Mouse (Mus musculus): Measurements from ENCODE around the gene Itm2b.

Itm2b gene

DNA sequence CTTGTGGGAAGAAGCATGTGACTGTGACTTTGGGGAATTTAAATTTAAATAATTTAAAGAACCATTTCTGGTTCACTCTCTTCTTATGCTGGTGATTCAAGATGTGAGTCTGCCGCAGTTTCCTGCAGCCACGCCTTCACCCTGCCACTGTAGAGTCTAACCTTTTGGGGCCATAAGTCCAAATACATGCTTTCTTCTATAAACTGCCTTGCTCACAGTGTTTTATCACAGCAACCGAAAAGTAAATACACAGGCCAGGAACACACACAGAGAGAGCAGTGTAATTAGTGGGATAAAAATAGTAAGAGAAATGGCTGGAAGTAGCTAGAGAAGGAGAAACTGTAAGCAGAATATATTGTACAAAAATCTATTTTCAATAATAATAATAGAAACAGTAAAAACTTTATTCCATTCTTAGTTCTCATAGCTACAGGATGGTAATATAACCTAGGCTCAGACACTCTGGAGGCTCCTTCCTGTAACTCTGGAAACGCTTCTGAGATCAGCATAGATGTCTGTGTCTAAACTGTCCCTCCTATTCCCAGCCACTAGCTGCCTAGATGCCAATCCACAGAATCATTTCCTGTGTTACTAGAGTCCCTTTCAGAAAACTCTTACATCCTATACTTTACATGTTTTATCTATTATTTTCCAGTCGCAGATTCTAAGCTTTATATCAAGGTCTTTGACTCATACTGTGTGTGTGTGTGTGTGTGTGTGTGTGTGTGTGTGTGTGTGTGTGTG is 9.3 kb upstream of the Itm2b start:
- no peak for DNase-seq

DNA sequence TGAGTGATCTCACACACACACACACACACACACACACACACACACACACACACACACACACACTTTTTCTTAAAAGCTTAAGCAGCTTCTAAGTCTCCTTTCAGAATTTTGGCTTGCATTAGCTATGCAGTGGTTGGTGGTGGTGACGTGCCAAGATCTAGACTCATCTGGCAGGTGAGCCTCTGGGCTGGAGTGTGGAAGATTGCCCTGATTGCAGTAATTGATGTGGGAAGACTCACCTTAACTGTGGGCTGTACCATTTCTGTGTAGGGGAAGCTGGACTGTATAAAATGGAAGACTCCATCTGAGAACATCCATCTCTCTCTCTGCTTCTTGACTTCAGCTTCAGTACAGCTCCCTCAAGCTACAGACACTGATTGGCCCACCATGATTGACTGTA is 6.4 kb upstream of the Itm2b start:
- DNase-seq, result no peak

DNA sequence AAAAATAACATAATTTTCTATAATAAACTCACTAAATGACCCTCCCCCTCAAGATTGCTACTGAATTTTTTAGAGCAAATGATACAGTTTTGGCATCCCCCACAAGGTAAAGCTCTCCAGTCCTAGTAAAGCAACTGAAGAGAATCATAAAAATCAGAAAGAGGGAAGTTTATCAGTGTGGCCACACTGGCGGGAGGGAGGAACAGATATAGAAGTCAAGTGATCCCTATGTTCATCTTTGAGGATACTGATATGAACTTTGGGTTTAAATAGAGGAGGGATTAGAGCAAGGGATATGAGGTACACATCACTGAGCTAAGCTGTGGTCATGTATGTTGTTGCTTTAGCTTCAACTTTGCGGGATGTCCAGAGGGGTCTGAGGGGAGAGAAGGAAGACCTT is 5.1 kb upstream of the Itm2b start:
- DNase-seq, result no peak

DNA sequence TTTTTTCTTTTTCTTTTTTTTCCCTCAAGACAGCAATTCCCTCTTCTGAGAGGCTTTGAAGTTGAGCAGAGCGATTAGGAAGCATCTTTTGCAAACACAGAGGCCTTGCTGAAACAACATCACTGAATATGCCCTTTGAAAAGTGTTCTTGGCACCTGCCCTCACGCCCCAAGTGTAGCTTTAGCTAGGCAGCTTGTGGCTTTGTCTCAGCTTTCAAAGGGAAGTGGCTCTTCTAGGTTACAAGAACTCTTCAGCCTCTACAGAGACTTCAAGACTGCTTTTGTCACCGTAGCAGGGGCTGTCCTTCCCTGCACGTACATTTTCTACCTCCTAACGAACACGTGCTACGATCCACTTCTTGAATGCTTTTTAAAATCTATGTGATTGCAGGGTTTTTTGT is 4.0 kb upstream of the Itm2b start:
- DNase-seq, result peak; percentile 55 to 73

DNA sequence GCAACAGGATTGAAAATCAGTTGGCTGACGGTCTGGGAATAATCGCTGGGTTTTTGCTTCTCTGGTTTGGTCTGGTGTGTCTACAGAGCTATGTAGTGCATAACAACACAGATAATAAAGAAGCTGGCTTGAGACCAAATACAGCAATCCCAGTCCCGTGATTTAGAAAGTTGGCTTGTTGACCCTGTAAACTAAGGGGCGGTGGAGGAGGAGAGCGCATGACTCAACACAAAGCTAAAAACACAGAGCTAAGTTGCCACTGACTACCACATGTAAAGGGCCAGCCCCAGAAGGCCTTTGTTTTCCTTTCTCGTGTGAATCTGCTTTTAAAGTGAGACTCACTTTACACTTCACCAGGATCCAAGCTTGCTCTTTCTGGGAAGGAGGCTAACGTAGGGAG is 3.5 kb upstream of the Itm2b start:
- DNase-seq, result peak; percentile 56 to 57

DNA sequence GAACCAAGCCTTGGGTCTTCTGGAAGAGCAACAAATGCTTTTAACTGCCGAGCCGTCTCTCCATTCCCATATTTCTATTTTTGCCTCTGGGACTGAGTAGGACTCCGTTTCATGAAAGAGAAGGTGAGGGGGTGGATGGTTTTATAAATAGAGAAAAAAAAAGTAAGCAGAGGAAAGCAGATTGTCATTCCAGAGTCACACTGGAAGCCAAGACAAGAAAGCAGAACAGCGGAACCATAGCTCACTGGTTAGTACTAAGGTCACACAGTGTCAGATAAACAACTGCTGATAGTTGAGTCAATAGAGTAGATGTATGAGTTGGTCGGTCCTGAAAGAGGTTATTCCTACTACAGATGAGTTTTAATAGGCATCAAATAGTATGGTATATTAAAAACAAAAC is 1.4 kb upstream of the Itm2b start:
- no peak for DNase-seq

DNA sequence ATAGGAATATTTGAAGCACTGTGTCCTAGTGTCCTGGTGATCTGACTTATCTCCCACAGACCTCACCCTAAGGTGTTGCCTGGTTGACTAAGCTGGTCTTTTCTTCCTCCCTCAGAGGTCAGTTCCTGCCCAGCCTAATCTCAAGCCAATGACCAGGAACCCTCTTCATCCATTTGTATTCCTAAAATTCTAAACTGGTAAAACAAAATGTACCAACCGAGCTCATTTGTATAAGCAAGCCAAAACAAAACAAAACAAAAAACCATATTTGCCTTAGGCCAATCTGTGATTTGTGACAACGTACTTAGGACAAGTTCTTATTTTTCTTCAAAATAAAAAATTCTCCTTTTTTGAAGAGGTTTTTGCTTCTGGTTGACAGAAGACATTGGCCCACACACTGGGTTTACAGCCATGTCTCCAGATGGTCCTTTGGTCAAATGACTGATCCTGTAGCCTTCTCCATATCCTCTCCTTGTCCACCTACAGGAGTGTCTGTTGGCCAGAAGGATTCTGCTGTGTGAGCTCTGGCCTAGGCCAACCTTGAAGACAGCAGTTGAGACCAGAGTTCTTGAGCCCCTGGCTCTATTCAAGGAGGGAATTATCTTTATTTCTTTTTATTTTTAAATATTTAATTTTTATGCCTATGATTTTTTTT is 758 bp upstream of the Itm2b start:
- DNase-seq, result no peak

DNA sequence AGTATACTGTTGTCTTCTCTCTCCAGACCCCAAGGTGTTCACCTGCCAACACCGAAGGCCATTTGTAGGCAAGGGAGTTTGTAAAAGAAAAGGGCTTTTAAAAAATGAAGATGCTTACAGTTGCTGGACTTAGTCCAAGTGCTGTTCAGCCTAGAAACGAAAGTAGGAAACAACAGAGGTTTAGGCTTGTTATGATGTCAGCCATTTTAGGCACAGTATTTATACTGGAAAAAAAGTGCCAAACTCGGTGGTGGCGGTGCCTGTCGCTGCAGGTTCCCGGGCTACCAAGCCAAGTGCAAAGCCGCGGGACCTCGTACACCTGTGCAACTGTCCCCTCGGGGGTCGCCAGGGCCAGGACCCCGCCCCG is 560 bp downstream of the Itm2b start:
- no peak for DNase-seq

DNA sequence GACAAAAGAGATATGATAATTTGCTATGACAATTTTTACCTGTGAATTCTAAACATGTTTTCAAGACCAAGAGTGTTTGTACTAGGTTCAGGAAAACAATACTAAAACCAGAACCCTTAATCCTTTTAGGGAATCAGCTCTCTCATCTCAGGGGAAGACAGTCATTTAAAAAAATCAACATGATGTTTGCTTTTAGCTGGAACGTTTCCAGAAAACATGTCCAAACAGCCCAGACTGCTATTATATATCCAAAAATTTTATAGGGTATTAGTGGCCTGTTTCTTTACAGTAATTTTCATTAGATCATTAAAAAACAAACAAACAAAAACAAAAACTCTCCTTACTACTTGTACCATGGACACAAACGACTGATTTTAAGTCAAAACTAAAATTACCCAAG is 1.3 kb downstream of the Itm2b start:
- no peak for DNase-seq

DNA sequence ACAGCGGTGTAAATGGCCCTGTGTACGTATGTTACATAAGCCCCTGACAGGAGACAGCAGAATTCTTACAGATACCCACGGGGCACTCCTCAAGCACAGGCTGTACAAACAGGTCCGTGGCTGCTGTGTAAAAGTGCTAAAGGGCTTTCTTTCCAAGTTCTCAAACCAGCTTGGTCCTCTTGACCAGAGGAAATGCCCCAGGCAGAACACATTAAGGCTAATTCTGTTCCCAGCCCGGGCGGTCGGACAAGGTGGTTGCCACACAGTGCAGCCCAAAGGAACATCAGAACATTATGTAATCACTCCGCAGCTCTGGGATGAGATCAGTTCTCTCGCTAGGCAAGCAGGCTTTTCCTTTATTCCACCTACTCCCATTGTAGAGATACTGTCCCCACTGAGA is 2.4 kb downstream of the Itm2b start:
- peak; percentile 58 to 70 for DNase-seq

DNA sequence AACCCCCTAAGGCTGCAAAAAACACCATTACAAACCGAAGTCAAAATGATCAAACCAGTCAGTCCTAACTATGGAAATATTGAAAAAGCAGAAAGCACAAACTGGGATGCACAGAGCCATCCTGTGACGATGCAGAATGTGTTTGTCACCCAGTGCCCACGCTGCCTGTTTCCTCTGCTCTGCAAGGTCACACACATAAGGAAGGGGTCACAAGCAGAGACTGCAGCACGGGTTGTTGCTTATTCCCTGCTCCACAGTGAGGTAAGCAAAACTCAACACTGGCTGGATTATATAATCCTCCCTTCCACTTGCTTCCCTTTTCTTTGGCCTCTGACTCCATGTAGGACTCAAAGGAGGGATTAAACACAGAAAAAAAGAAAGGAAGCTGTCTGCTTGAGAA is 3.5 kb downstream of the Itm2b start:
- DNase-seq, result no peak

DNA sequence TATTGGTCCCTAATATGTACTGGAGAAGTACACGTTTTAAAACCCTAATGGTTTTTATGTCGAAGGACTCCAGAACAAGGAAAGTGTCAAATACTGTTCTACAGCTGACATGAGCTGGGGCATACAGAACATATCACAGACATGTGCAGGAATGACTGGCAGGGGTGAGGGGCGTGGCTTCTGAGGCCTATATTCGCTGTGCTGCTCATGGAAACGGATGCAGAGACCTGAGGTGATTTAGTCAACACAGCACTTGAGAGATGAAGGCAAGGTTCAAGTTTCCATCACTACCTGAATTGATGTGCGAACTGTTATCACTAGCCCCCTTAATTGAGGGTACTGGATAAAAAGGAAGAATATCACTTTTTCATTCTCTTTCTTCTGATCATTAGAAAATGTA is 7.3 kb downstream of the Itm2b start:
- DNase-seq, result no peak

DNA sequence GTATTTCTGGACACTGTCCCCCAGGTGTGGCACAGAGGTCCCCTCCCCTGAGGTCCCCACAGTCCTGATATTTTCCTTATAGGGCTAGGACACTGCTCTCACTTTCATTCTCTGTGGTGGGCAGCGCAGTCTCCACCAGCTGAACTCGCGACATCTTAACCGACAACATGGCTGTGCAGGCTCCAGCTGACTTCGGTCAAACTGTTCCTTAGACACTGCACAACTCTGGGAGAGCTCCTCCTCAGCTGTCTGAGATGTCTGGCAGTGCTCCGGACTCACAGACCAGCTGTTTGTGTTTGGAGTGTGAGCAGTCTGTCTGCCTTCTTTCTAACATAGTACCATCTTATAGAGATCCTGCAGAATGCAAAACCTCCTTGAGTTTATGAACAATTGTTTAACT is 8.2 kb downstream of the Itm2b start:
- peak; percentile 37 to 75 for DNase-seq

DNA sequence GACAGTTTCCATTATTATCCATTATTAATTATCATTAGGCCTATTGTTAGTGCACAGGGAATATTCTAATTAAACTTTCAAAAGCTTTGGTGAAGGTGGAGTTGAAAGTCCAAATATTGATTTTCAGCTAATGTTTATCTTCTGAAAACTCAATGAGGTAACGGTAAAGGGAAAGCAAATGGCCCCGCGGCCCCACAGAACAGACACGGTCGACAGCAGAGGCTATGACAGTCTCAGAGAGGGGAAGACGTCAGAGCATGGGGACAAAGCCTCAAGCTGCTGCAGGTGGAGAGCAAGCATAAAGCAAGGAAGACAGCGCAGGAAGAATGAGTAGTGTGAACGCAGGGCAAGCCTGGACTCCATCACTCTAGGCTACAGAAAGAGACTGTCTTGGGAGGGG is 9.2 kb downstream of the Itm2b start:
- DNase-seq, result no peak

DNA sequence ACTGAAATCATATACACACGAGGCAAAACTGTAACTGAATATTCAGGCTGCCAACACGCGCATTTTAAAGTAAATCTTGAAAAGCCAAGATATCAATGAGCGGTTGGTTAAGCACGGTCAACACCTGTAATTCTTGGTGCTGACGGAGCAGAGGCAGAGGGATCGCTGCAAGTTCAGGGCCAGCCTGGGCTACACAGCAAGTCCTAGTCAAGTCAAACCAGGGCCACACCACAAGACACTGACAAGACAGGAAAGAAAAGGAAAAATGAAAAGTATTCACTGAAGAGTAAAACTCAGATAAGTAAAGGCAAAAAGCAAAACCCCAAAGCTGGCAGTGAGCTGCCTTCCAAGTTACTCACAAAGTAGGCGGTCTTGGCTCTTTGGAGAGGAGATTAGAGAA is 9.6 kb downstream of the Itm2b start:
- no peak for DNase-seq

DNA sequence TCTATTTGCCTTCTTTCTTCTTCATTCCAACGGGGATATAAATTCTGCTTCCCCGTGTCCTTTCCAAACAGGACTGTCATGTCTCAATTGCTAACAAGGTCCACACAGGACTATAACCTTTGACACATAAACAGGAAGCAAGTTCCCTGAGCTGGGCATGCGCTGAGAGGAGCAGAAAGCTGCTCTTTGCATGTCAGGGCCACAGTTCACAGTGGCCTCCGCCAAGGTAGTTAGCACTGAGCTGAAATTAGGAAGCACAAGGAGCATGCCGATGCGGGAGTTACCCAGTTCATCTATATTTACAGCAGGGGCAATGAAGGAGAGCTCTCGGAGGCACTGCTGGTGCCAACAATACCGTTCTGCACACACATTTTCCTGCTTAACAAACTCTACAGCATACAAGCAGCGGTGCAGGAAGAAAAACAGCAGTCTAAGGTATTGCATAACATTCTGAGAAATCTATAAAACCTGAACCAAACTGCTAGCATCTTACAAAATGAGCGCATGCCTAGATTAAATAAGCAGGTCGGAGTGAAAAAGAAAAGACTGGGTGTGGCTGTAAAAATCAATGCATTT is 10.7 kb downstream of the Itm2b start:
- DNase-seq, result no peak

DNA sequence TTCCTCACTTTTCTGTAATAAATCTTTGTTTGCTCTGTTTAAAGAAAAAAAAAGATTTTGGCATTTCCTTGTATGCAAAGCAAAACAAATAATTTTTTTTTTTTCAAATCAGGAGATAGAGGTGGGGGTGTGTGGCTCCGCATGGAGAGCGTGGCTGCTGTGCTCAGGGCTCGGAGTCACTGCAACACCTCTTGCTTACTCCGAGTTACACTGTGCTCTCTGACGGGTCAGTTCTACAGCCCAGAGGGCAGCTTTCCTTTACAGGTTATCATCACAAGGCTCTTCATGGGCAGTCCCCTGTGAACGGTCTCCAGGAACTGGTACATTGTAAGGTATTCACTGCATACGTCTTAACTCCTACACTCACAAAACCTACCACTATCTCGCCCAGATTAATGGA is 11.5 kb downstream of the Itm2b start:
- no peak for DNase-seq

DNA sequence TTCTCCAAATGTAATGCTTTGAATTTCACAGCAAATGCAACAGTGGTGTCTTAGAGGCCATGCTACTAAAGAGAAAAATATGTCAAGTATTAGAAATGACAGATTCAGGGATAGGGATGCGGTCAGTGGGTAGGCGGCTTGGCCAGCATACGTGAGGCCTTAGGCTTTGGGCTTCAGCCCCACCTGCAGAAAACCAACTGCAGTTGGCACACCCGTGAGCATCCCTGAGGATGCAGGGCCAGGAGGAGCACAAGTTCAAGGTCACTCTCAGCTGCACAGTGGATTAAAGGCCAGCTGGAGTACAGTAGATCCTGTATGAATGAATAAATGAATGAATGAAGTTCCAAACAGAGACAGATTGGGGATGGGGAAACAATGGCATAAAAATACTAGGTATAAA is 12.1 kb downstream of the Itm2b start:
- DNase-seq, result no peak

DNA sequence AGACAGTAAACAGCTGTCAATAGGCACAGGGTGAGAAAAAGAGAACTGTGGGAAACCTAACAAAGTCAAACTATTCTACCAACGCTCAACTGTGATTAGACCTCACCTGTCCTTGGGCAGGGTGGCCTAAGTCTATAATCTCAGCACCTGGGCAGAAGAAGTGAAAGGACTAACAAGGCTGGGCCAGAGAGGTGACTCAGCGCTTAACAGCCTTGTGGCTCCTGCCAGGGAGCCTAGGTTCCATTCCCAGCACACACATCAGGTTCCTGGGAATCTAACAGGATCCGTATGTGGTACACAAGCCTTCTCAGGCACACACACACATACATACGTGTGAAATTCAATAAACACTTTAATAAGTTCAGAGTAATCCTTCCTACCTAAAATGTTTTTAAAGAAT is 13.5 kb downstream of the Itm2b start:
- no peak for DNase-seq

DNA sequence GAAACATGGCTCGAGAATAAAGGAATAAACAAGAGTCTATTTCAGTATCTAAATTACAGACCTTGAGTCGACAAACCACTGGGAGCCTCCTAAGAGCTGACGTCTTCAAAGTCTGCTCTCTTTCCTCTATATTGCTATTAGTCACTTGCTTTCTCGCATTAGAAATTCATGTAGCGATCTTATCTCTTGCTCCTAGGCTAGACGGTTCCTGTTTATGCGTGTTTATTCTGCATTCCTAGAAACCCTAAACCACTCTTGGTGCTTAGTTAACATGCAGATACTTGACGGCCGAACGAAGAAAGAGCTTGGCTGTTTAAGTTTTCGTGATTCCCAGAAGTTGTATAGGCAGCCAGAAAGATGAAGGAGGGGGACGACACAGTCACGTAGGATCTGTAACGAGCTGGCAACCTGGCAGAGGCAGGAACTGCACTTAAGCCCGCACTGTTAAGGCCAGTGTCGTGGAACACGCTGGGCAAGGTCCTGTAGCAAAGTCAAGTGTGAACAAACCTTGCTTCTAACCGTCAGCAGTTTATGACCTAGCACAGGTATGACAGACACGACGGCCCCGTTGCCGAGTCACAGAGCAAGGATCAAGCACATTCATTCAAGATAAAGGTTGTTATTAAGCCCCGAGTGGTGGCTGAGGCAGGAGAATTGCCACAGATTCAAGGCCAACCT is 14.3 kb downstream of the Itm2b start:
- no peak for DNase-seq

DNA sequence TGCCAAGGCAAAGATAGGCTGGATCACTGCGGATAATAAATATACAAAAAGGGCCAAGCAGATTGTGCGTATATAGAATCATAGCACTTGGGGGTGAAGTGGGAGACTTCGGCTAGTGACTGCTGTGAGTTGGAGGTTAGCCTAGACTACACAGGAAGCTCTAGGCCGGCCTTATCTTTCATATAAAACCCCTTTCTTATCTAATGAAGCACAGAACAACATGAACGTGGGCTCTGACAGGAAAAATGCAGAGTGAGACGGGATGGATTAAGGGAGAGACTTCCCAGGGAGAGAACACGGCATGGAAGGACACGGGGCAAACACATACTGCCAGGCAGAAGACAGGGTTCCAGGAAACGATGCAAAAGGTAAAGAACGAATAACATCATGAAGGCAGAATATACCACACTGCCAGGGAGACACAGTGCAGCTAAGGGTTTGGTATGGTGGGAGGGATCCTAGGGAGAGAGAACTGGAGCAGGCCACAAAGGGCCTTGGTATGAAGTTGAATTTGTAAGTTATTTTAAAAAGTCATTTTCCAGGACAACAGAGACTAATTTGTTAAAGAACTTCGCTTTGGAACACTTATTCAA is 14.9 kb downstream of the Itm2b start:
- DNase-seq, result no peak

DNA sequence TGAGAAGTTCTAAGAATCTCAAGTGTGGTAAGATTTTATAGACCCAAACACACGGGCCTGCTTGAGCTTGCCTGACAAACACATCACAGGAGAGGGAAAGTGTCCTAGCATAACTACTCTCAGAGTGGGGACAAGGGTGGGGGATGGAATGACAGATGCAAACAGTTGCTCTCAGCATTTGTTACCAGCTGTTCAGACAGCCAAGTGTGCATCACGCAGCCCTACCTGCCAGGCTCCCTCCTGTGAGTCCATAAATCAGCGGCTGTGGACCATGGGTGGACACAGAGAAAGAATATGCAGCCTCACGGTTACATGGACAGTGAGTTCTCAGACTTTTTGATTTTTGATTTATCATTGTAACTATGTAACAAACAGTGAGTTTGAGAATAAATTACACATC is 15.5 kb downstream of the Itm2b start:
- DNase-seq, result no peak

DNA sequence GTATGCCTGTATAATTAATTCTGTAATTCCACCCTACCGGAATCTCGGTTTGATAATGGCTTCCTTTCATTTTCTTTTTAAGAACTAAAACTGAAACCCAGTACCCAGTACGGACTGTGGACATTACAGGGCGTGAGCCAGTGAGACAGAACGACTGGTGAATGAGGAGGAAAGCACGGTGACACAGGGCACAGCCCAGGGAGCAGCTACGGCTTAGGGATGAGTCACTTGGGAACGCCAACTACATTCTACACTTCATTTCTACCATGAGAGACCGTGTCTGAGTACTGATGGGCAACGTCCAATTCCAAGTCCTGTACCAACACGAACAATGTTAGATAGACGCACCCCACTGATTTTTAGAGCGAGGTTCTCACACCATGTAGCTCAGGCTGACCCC is 16.1 kb downstream of the Itm2b start:
- DNase-seq, result no peak

DNA sequence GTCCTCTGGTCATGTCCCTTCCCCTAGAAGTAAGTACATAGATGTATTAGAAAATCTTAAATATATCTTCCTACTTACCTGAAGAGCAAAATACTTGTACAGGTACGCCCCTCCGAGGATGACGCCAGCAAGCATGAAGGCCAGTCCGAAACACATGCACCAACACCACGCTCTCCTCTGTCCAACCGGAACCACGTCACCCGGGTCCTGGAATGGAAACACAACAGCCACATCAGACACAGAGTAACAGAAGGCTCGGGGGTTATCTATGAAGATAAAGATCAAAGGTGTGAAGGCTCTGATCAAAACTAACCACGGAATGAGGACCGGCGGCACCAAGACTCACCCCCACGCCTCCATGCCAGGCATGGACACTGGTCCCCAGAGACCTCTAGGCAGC is 16.9 kb downstream of the Itm2b start:
- DNase-seq, result no peak
